ENCODE assay signal across 11 mouse cellular contexts in genomic region chr6:94145430-94146205, GRCm38 (mm10).
DNase-seq lines count a peak whose midpoint lies in the region; ATAC-seq lines count a peak whose summit lies in the region.
"Had no signal": no experiment of that assay in that cellular context is flagged by ENCODE, and none has a peak within 500 bp of the region (broad histone marks: within the 10 kb centered on the region; RNA-seq: fewer than 3 reads in every experiment).

No protein-coding gene starts in this region.

- H3K36me3 ChIP-seq in kidney, embryonic 14.5 days (ENCODE audit: control insufficient read depth, insufficient read depth, low read length) = no peaks in the 10 kb centered on the region

- no peak for ATAC-seq in kidney, embryonic 14.5 days (ENCODE audit: low FRiP score, low TSS enrichment)
- ATAC-seq: intestine, embryonic 16.5 days had no signal

- WGBS in kidney, embryonic 14.5 days = 80% methylated on average over 8 of the region's 8 CpGs

- no peak overlapping the region for H3K9ac ChIP-seq in kidney, embryonic 14.5 days (ENCODE audit: low read depth, low read length)
- H3K9ac ChIP-seq: liver, embryonic 14.5 days had no signal

- H3K4me2 ChIP-seq in kidney, embryonic 14.5 days (replicated peaks; ENCODE audit: low read depth, low read length) = no peak overlapping the region

- no peaks in the 10 kb centered on the region for H3K27me3 ChIP-seq in kidney, embryonic 14.5 days (ENCODE audit: control insufficient read depth, insufficient read depth, low read length)
- H3K27me3 ChIP-seq: CH12.LX had no signal

- H3K27ac ChIP-seq in kidney, embryonic 14.5 days (ENCODE audit: low read depth, low read length) = no peak overlapping the region
- H3K27ac ChIP-seq: liver, embryonic 14.5 days had no signal

- DNase-seq in kidney, adult 11 months = peak; percentile 59
- peak; percentile 63 for DNase-seq in gastrocnemius, adult 18-20 months (ENCODE audit: low spot score)
- DNase-seq in heart, postnatal 4 days = peak; percentile 85
- peak; percentile 54 for DNase-seq in ovary, postnatal 36 days (ENCODE audit: low spot score)
- DNase-seq in frontal cortex, postnatal 36 days (ENCODE audit: low spot score in 2 of 2) = no peak
- DNase-seq in layer of hippocampus, adult 9-10 months (ENCODE audit: low spot score) = no peak
- no peak for DNase-seq in frontal cortex, postnatal 25 days (ENCODE audit: low spot score in 2 of 2)

- peaks cover 7% of the 10 kb centered on the region; the same call in 1 of the 2 replicates for H3K4me1 ChIP-seq in kidney, embryonic 14.5 days (ENCODE audit: control insufficient read depth, insufficient read depth, low read length)

- H3K4me3 ChIP-seq in kidney, embryonic 14.5 days (ENCODE audit: low read length) = no peak overlapping the region

- H3K9me3 ChIP-seq in kidney, embryonic 14.5 days (ENCODE audit: control insufficient read depth, low read length) = no peaks in the 10 kb centered on the region

Comparison
In these comparisons a context has a peak if more than half of its experiments do, and no peak if none do; other contexts are left out.
1. DNase-seq: peak in kidney, adult 11 months (single experiment), gastrocnemius, adult 18-20 months (single experiment), heart, postnatal 4 days (single experiment) and ovary, postnatal 36 days (single experiment); none in frontal cortex, postnatal 36 days (0 of 2), layer of hippocampus, adult 9-10 months (single experiment) and frontal cortex, postnatal 25 days (0 of 2).